Mouse (Mus musculus): ENCODE data around the gene Haspin.

GRCm38 (mm10) chr11:73148209-73148608 lies 10.1 kb upstream of the Haspin start:
- no peak for TF ChIP-seq CTCF (IDR thresholded peaks at IDR 0.05; ENCODE audit: extremely low read depth, insufficient read length, insufficient replicate concordance, low read depth, low read length)
- TF ChIP-seq POLR2A (IDR thresholded peaks at IDR 0.05; ENCODE audit: low read depth, low read length), result no peak
